Mouse (Mus musculus) cortical plate, adult 2 months (tissue): ENCODE data around the gene 1700010B08Rik.

ENCODE experiments used
- CTCF ChIP-seq: fragments of 200-500 bp; IDR thresholded peaks from 2 replicates; pipeline ENCODE4 v1.5.1; 2011; ENCODE audit warnings: mild to moderate bottlenecking, control low read depth, low read length; ENCODE audit not compliant: insufficient read depth; ENCODE audit errors: extremely low read depth
- POLR2A ChIP-seq: fragments of 200-500 bp; IDR thresholded peaks from 2 replicates; pipeline ENCODE4 v1.6.1; 2011; ENCODE audit warnings: mild to moderate bottlenecking, low read length, control low read depth; ENCODE audit not compliant: insufficient read depth; ENCODE audit errors: extremely low read depth

- TF ChIP-seq POLR2A (no peak), CTCF (no peak)
Measured at GRCm38 (mm10) chr2:173725819-173726218, 6.6 kb downstream of the 1700010B08Rik start.
